Mouse (Mus musculus) heart, adult 2 months (tissue): ENCODE measurements around the gene Ncbp3. TPM values are rescaled to one million over a fixed set of nuclear protein-coding genes. Genes with fewer than 3 reads are reported as not detected.
A peak's percentile ranks its signal among the peaks of the same experiment; 100 is the strongest.

Experiments used
- DNase-seq, 2 experiments: peaks; one replicate each; pipeline ENCODE4 v3.0.0; 2021
- H3K27ac ChIP-seq: fragments of 200-600 bp; 2 replicates; pipeline ENCODE4 v1.8.1; 2022
- H3K27me3 ChIP-seq: fragments of 200-500 bp; 2 replicates; pipeline ENCODE4 v1.6.1; 2012; ENCODE audit warnings: mild to moderate bottlenecking, low read length, inconsistent platforms, mixed read lengths; ENCODE audit not compliant: control insufficient read depth, insufficient read depth
- H3K36me3 ChIP-seq: fragments of 200-500 bp; 2 replicates; pipeline ENCODE4 v1.6.1; 2012; ENCODE audit warnings: low read length, inconsistent platforms; ENCODE audit not compliant: control insufficient read depth, insufficient read depth
- H3K4me1 ChIP-seq: fragments of 200-500 bp; 2 replicates; pipeline ENCODE4 v1.6.1; 2011; ENCODE audit warnings: low read length; ENCODE audit not compliant: control insufficient read depth, insufficient read depth
- H3K4me3 ChIP-seq: fragments of 200-600 bp; 2 replicates; pipeline ENCODE4 v1.8.1; 2022
- H3K79me2 ChIP-seq: fragments of 200-500 bp; replicated peaks from 2 replicates; pipeline ENCODE4 v1.6.1; 2012; ENCODE audit warnings: mild to moderate bottlenecking, inconsistent platforms, low read length, moderate library complexity, mixed read lengths; ENCODE audit not compliant: control insufficient read depth, insufficient read depth
- H3K9ac ChIP-seq: fragments of 200-500 bp; 2 replicates; pipeline ENCODE4 v1.6.1; 2012; ENCODE audit warnings: low read depth, mild to moderate bottlenecking, control low read depth, inconsistent platforms, low read length, mixed read lengths
- CTCF ChIP-seq: fragments of 200-600 bp; IDR thresholded peaks from 2 replicates; pipeline ENCODE4 v1.8.1; 2022; ENCODE audit warnings: antibody characterized with exemption, mild to moderate bottlenecking, moderate library complexity
- EP300 ChIP-seq: fragments of 200-500 bp; IDR thresholded peaks from 2 replicates; pipeline ENCODE4 v1.6.1; 2011; ENCODE audit warnings: low read depth, low read length, control low read depth; ENCODE audit not compliant: insufficient read depth
- POLR2A ChIP-seq: fragments of 200-500 bp; IDR thresholded peaks from 2 replicates; pipeline ENCODE4 v1.6.1; 2011; ENCODE audit warnings: mild to moderate bottlenecking, low read depth, low read length, control low read depth; ENCODE audit not compliant: insufficient read depth
- WGBS: fragments of 180-500 bp; shearing (Covaris S2); methylation state at CpG from one replicate; pipeline ENCODE4 v1.1.7; 2018; 5-methylcytosine and 5-hydroxymethylcytosine counted together
- intact Hi-C: fragments of 180-260 bp; cut with DNase I; formaldehyde crosslinking; loops from one replicate; pipeline ENCODE4 v1.15.1; 2025
- polyA plus RNA-seq: library from polyadenylated mRNA; depleted of rRNA; stranded (reverse); fragments of >200 nt; gene quantifications from 2 replicates; pipeline ENCODE4 v1.2.3, GENCODE M21; 2012
- total RNA-seq, 2 experiments: library from RNA; stranded (reverse); gene quantifications; 2 replicates each; pipeline ENCODE4 v1.2.3; 2021

Ncbp3 gene
- total and polyA plus RNA-seq, 3 experiments, result 2.0 to 5.7 (median 5.6) TPM

DNA sequence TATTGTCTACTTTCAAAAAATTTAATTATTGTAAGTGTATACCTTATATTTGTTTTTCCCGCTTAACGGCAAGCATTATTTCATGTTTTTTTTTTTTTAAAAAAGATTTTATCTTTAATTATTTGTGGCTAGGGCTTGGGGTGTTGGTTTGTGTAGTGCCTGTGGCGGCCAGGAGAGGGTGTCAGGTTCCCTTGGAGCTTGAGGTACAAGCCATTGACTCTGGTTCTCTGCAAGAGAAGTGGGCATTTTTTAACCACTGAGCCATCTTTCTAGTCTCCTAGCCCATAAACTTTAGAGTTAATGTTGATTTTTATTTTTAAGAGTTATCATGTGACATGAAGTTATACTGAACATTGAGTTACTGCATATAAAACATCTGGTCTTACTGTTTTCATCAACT is 24.3 kb downstream of the Ncbp3 start:
- Histone ChIP-seq H3K27ac (no peak overlapping the region), H3K4me1 (peaks cover 2% of the 10 kb centered on the region; the same call in 1 of the 2 replicates), H3K27me3 (no peaks in the 10 kb centered on the region), H3K9ac (no peak overlapping the region), H3K36me3 (peaks cover 6% of the 10 kb centered on the region), H3K79me2 (no peaks in the 10 kb centered on the region), H3K4me3 (no peak overlapping the region)
- intact Hi-C loops, result loop anchor here (1.0 to 10.0 kb wide), 2 partner anchors 35 to 213 kb away; no protein-coding TSS in a partner anchor
- WGBS, result 80% methylated on average over 3 of the region's 3 CpGs
- no peak for TF ChIP-seq POLR2A
- peak; percentile 80 for TF ChIP-seq CTCF
- DNase-seq, result peak in 1 of 2 experiments; percentile 43

DNA sequence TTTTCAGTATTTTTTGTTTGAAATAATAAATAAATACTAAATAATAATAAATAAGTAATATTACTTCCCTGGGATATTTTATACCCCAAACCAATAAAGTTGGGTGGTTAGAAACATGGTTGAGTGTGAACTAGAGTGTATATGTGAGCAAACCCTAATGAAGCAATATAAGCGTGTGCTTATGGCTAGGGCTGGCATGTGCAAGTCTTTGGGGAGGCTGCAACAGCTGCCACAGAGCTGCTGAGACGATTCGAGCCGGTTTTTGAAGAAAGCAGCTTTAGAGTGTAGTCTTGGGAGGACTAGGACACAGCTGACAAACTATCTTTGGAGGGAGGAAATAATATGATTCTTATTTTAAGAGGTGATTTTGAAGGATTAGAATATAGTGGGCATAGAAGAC is 28.7 kb downstream of the Ncbp3 start:
- peaks cover 6% of the 10 kb centered on the region for H3K36me3 ChIP-seq
- intact Hi-C loops, result loop anchor here (10.0 kb wide), 1 partner anchor 209 kb away; no protein-coding TSS in a partner anchor
- no peak overlapping the region for H3K9ac ChIP-seq

DNA sequence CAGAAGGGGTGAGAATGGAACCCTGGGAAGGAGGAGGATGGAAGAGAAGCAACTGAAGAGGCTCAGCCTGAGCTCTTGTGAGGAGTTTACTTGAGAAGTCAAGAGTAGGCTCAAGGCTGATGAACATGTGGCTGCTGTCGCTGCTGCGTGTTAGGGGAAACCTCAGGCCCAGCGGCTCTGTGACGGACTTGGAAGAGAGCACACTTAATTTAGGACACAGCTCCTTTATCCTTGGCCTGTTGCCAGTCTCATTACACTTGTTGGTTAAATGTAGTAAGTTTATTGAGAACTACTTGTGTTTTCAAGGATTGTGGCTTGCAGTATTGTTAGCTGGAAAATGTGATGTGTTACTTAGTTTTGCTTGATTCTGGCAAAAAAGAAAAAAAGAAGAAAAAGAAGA is 29.1 kb downstream of the Ncbp3 start:
- no peak for DNase-seq
- no peak overlapping the region for H3K27ac ChIP-seq
- WGBS, result 54% methylated on average over 4 of the region's 4 CpGs
- TF ChIP-seq EP300 (no peak), CTCF (no peak), POLR2A (no peak)
- no peak overlapping the region for H3K4me3 ChIP-seq
- H3K9ac ChIP-seq, result no peak overlapping the region
- no peaks in the 10 kb centered on the region for H3K27me3 ChIP-seq
- intact Hi-C loops, result loop anchor here (10.0 kb wide), 1 partner anchor 208 kb away; no protein-coding TSS in a partner anchor
- peaks cover 2% of the 10 kb centered on the region; the same call in 1 of the 2 replicates for H3K4me1 ChIP-seq
- peaks cover 6% of the 10 kb centered on the region for H3K36me3 ChIP-seq
- H3K79me2 ChIP-seq, result no peaks in the 10 kb centered on the region

More for the DNA sequence above, 28.7 kb downstream of the Ncbp3 start:
- Histone ChIP-seq H3K4me1 (peaks cover 2% of the 10 kb centered on the region; the same call in 1 of the 2 replicates), H3K27ac (no peak overlapping the region), H3K4me3 (no peak overlapping the region), H3K79me2 (no peaks in the 10 kb centered on the region), H3K27me3 (no peaks in the 10 kb centered on the region)
- TF ChIP-seq POLR2A, result no peak
- no peak for TF ChIP-seq EP300
- no peak for TF ChIP-seq CTCF
- 77% methylated on average over 4 of the region's 4 CpGs for WGBS
- DNase-seq, result no peak

DNA sequence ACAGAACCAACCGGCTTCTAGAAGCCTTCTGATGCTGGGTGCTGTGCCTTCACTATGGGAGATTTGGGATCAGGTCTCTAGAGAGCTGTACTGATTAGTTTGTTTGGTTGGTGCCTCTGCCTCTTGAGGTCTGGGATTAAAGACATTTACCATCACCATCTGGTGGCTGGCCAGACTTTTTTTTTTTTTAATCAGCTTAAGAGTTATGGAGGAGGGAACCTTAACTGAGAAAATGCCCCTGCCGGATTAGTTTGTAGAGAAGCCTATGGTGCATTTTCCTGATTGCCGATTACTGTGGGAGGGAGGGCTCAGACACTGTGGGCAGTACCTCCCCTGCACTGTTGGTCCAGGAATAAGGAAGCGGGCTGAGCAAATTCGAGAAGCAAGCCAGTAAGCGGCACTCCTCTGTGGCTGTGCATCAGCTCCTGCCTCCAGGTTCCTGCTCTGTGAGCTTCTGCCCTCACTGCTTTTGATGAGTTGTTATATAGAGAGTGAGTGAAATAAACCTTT is 29.7 kb downstream of the Ncbp3 start:
- no peak for DNase-seq
- intact Hi-C loops, result loop anchor here (10.0 kb wide), 1 partner anchor 208 kb away; no protein-coding TSS in a partner anchor
- TF ChIP-seq POLR2A (no peak), EP300 (no peak), CTCF (no peak)
- peaks cover 2% of the 10 kb centered on the region; the same call in 1 of the 2 replicates for H3K4me1 ChIP-seq
- no peak overlapping the region for H3K27ac ChIP-seq
- WGBS, result 92% methylated on average over 6 of the region's 6 CpGs
- no peak overlapping the region for H3K4me3 ChIP-seq
- peaks cover 6% of the 10 kb centered on the region for H3K36me3 ChIP-seq
- no peak overlapping the region for H3K9ac ChIP-seq
- no peaks in the 10 kb centered on the region for H3K27me3 ChIP-seq
- no peaks in the 10 kb centered on the region for H3K79me2 ChIP-seq

DNA sequence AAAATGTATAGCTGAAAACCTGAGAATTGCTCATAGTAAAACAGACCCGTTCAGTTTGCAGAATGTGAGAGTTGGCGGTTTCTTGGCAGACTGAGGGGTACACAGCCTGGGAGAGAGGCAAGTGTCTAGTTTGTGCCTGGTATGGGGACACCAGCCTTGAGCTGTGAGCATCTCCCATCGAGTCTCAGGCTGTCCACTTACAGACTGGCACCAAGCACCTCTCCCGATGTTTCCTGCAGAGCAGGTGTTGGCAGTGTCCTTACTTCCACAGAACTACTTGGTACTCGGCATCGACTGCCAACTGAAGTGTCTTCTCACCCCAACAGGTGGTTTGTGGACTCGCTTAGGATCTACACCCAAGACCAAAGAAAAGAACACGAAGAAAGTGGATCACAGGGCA is 31.0 kb downstream of the Ncbp3 start:
- no peak overlapping the region for H3K4me3 ChIP-seq
- peaks cover 2% of the 10 kb centered on the region; the same call in 1 of the 2 replicates for H3K4me1 ChIP-seq
- intact Hi-C loops, result loop anchor here (10.0 kb wide), 1 partner anchor 206 kb away; no protein-coding TSS in a partner anchor
- 91% methylated on average over 8 of the region's 8 CpGs for WGBS
- no peaks in the 10 kb centered on the region for H3K27me3 ChIP-seq
- H3K27ac ChIP-seq, result no peak overlapping the region
- H3K9ac ChIP-seq, result no peak overlapping the region
- TF ChIP-seq EP300, result no peak
- TF ChIP-seq POLR2A, result no peak
- no peak for TF ChIP-seq CTCF
- H3K36me3 ChIP-seq, result peaks cover 6% of the 10 kb centered on the region
- H3K79me2 ChIP-seq, result no peaks in the 10 kb centered on the region
- no peak for DNase-seq

DNA sequence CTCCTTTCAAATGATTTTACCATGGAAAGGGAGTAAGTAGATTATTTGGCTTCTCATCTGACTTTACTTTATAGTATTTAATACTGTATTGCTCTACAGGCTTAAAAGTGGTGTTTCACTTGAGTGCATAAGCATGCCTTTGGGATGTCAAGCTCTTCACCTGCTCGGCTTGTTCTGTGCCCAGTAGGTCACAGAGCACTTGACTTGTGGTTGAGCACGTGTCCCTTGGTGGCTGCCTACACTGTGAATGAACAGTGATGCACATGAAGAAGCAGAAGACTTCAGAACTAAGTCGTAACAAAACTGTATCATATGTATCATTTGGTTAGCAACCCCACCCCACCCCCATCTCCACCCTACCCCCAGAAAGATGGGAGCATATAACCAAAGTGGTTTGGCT is 32.7 kb downstream of the Ncbp3 start:
- Histone ChIP-seq H3K79me2 (no peaks in the 10 kb centered on the region), H3K4me3 (no peak overlapping the region), H3K4me1 (peaks cover 9% of the 10 kb centered on the region), H3K9ac (no peak overlapping the region), H3K36me3 (peaks cover 7% of the 10 kb centered on the region), H3K27ac (no peak overlapping the region), H3K27me3 (no peaks in the 10 kb centered on the region)
- no peak for DNase-seq
- intact Hi-C loops, result no loop called here
- WGBS, result 66% methylated on average over 3 of the region's 3 CpGs
- TF ChIP-seq POLR2A (no peak), EP300 (no peak), CTCF (no peak)
